Mouse (Mus musculus) CD4-positive naive resting alpha-beta T cell, adult 76 days (primary cell): ENCODE measurements around the gene Usp37. TPM values are rescaled to one million over a fixed set of nuclear protein-coding genes. Genes with fewer than 3 reads are reported as not detected.

Experiments used
- total RNA-seq: library from RNA; stranded (reverse); gene quantifications from one replicate; pipeline ENCODE4 v1.2.4, GENCODE M21; 2023

Usp37 gene
- 33.8 TPM for total RNA-seq

DNA sequence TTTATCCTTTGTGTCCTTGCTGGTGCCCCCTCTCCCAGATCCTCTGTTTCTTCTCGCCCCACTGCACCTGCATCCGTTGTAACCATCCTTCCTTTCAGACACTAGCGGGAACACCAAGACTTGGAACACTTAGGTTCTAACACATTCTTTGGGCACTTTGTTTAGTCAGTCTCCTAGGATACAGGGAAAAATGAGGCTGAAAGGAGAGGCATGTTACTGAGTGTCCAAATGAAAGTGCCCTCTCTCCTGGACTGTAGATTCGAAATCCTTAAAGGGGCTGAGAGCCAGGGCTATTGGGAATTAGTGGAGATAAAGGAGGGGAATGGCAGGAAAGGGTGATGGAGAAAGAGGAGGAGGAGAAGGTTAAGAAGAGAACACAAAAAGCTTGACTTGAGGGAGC lies at the start of gene Usp37:
Usp37 (minus strand) TSS at position 101 of the 400 bp plus-strand sequence.

DNA sequence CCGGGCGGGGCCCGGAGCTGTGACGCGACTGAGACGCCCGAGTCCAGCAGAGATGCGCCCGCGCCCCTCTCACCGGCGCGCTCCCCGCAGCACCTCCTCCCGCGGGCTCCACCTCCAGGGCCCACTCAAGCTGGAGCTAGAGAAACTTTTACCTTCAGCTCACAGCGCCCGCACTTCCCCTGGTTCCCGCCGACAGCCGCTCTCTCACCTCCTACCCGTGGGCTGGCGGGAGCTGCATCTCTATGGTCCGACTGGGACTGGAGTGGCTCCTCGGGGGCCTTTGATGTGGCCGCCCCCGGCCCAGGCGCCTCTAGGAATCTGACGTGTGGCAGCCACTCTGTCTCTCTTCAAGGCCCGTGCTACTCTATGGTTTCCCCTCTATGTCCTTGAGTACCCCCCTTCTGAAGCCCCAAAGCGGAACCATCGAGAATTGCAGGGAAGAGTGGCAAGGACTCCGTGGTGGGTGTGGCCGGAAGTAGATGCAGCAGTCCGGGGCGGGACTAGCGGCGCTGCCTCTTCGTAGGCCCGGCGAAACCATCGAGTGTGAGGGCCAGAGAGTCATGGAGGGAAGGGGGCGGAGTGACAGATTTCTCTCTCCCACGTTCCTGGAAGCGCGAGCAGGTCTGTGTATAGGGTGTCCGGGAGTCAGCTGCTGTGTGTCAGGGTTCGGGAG lies 43.8 kb upstream of the Usp37 start, which contains the start of the genes Zfp142 and Bcs1l:
Zfp142 (minus strand) TSS at position 474 of the 673 bp plus-strand sequence.
Bcs1l (plus strand) TSS at position 517 of the 673 bp plus-strand sequence.

DNA sequence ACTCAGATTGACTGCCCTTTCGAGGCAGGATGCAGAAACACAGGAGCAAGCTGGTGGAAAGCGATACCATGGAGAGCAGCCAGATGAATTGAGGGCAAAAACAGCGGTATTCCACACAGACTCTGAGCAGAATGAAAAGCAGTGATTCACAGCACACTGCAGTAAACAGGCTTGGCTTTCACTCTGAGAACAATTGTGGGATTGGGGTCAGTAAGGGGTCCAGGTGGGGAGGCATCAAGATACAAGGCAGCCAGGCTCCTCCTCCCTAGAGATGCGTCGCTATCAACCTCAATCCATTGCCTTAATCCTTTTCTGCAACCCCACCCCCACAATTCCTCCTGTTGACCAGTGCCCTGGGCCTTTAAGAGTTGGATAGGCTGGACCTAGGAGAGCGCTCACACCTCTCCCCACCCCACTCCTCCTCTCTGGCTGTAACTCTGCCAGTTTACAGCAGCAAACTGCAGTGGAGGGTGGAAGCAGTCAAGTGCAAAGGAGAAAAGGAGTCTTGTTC lies 1.6 kb downstream of the Usp37 start, which contains the start of gene Plcd4:
Plcd4 (plus strand) TSS at position 438 of the 511 bp plus-strand sequence.

DNA sequence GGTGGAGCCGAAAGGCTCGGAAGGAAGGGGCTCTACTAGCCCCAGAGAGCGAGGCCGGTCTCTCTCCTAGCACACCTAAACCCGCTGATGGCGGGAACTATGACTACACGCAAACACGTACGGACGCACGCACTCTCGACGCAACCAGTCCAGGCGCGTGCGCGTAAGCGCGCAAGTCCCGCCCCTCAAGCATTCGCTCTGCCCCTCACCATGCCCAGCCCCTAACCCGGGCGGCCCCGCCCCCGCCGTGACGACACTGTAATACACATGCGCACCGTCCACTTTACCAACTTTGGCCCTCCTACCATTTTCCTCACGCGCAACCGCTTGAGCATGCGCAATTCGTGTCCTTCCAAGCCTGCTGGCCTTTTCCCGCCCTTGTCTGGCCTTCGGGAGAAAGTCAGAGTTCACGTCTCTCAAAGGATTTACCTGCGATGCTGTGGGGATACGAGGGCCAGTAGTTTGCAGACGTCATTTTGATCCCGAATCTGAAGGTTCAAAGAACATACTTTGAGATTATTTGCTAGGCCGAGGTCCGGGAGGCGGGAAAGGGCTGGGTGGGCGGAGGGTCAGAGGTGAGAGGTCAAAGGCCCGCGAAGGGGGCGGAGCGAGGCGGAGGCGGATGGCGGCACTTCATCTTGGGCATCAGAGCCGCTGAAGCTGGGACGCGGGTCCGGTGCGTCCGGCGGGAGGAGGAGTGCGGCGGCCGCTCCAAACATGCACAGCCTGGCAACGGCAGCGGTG lies 38.2 kb downstream of the Usp37 start, which contains the start of gene Cnot9:
Cnot9 (plus strand) TSS at position 338 of the 744 bp plus-strand sequence.

DNA sequence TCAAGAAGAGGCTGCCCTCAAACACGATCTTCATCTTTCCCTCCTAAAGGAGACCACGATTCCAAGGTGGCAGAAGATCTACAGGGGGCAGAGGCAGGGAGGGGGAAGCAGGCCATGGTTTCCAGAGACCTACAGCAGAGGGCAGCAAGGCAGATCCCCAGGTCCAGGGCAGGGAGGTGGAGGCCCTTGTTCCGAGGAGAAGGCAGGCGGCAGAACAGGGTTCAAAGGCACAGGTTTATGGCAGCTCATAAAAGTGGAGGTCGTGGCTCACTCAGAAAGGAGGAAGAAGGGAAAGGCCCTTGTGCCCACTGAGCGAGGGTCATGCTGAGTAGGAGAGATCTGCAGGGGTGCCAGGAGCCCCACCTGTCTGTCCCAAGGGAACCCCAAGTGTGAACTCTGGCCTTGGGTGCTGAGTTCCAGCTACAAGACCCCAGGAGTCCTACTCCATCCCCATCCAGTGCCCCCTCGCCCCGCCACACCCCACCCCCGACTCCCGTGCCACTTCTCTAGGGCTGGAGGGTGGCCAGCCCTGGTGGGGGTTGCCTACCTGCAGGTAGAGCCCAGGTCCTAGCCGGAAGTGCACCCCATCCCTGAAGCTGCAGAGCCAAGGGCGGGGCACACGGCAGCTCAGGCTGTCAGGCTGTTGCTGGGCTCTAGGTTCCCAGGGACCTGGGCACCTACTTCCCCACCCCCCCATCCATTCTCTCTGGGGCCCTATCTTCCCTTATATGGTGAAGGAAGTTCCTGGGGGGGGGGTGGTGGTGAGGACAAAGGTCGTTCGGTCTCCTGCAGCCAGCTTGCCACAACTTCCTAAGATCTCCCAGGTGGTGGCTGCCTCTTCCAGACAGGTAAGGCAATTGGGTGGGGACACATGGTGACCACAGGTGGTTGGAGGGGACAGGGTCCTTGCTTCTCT lies 135.2 kb downstream of the Usp37 start, which contains the start of gene Vil1:
Vil1 (plus strand) TSS at position 788 of the 916 bp plus-strand sequence.

DNA sequence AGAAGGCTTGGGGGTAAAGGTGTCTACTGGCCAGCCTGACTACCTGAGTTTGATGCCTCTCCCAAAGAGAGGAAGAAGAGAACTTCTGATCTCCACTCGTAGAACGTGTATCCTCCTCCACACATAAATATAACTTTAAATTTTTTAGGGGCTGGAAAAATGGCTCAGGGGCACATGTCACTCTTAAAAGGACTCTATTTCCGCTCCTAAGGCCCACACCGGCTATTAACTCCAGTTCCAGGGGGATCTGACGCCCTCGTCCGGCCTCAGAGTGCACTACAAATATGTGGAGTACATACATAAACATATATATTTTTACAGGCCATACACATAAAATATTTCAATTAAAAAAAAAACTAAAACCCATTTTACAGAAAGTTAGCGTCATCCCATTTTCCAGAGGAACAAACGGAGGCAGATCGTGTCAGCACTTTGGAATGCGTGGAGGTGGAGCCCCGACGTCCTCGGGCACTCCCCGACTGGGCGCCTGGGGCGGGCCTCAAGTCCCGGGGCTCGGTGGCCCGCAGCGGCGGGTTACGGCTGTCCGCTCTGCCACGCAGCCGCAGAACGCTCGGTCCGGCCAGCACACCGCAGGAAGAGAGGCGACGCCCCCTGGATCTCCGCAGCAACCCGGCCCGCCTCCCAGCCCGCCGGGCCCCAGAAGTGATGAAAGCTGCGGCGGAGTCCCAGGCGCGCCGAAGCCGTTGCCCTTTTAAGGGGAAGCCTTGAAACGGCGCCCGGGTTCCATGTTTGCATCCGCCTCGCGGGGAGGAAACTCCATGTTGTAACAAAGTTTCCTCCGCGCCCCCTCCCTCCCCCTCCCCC lies 152.9 kb downstream of the Usp37 start, which contains the start of gene Ctdsp1:
Ctdsp1 (plus strand) TSS at position 586 of the 825 bp plus-strand sequence.

Other genes with a start within 250 kb of the Usp37 start
- 0.91 TPM for gene Tmbim1, start 238.7 kb downstream of the Usp37 start, total RNA-seq
- not detected for gene Catip, start 182.2 kb downstream of the Usp37 start, total RNA-seq
- 3.2 TPM for gene Slc11a1, start 169.1 kb downstream of the Usp37 start, total RNA-seq
- 93.9 TPM for gene Ctdsp1, start 152.8 kb downstream of the Usp37 start, total RNA-seq
- gene Vil1, start 134.9 kb downstream of the Usp37 start, total RNA-seq = 2.2 TPM
- 27.1 TPM for gene Cnot9, start 38.2 kb downstream of the Usp37 start, total RNA-seq
- gene Plcd4, start 1.4 kb downstream of the Usp37 start, total RNA-seq = 0.88 TPM
- gene Zfp142, start 44.0 kb upstream of the Usp37 start, total RNA-seq = 45.9 TPM
- 6.5 TPM for gene Bcs1l, start 44.0 kb upstream of the Usp37 start, total RNA-seq
- 31.7 TPM for gene Rnf25, start 57.1 kb upstream of the Usp37 start, total RNA-seq
- not detected for gene Stk36, start 57.2 kb upstream of the Usp37 start, total RNA-seq
- 54.8 TPM for gene Ttll4, start 117.5 kb upstream of the Usp37 start, total RNA-seq
- gene Cyp27a1, start 169.3 kb upstream of the Usp37 start, total RNA-seq = 3.5 TPM
- not detected for gene Prkag3, start 204.9 kb upstream of the Usp37 start, total RNA-seq
- not detected for gene Wnt6, start 227.6 kb upstream of the Usp37 start, total RNA-seq
- gene Wnt10a, start 247.2 kb upstream of the Usp37 start, total RNA-seq = 0.62 TPM